Mouse (Mus musculus) kidney, postnatal 14 days (tissue): ENCODE measurements around the gene Rgs19.
A peak's percentile ranks its signal among the peaks of the same experiment; 100 is the strongest.

ENCODE experiments used
- DNase-seq: peaks from one replicate; pipeline ENCODE4 v3.0.0; 2022; ENCODE audit warnings: mixed read lengths

The Rgs19 gene

DNA sequence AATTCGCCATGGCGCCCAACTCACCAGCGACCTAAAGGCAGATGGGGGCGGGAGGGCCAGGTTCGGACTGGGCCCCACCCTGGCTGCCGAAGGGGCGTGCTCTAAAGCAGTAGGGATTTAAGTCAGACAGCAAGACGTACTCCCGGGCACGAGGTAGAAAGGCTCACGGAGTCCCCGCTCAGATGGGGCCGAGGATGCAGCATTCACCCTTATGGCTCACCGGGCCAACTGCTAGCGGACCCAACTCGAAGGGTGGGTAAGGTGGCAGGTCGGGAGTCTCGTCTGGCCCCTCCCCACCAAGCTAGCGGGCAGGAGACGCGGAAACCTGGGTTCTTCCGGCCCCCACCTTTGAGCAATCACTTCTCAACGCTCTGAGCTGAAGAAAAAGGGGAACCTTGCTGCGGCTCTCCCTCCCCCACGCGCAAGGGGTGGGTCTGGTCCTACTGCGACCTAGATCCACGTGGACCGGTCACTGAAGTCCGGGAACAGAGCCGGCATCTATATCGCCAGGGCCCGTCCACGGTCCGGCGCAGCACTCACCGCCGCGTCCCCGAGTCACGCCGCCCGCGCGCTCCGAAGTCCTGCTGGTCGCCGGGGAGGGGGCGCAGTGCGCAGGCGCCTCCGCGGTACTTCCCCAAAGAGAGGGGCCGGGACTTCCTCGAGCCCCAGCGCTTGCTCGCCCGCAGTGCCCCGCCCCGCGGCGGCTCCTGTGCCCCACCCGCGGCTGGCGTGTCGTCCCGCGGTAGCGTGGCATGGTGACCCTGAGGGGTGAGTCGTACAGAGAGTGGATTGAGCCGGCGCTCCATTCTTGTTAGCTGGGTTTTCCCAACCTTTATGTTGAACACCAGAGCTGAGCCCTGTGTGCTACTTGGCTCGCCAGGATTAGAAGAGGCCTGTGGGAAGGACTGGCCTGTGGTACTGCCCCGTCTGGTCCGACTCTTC is at the start of gene Rgs19:
Gene Rgs19 (minus strand): TSS at position 639 of the 942 bp plus-strand sequence.
- peak; percentile 88 for DNase-seq

DNA sequence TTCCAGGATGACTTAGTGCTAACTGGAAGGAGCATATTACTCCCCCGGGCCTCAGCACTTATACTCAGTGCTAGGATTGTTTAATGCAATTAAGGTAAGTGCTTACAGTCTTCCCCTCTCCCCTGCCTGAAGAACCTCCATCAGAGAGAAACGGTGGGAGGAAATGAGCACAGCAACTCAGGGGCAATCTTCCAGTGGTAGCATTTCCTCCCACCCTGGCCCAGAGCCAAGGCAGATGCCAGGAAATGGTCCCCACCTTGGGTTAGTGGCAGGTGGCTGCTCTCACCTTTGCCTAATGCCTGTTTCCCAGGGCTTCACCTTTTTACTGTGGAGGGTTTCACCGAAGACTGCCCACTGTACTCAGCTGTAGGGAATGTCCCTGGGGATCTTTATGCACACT is 36.3 kb upstream of the Rgs19 start:
- no peak for DNase-seq

DNA sequence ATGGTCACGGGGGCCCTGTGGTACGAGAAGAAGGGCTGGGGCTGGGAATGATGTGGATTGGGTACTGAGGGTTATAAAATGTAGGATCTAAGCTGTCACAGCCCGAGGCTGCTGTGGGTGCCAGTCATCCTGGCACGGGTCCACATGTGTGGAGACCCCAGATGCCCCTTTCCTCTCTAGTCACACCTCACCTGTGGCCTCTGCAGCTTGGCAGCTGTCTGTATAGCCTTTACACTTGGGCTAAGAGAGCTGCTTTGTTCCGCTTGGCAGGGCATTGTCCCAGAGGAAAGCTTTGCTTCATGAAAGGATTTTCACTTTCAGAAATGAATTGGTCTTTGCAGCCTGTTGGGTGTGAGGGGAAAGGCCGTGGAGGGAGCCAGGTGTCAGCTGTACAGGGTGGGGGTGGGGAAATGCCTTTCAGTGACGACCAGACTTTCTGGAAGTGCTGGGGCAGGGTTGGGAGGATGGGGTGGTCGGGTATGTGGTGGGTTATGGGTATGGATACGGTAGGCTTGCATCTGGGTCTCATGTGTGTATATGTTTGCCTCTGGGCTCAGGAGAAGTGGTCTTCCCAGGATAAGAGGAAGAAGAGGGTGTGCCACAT is 34.0 kb upstream of the Rgs19 start:
- DNase-seq: no peak

DNA sequence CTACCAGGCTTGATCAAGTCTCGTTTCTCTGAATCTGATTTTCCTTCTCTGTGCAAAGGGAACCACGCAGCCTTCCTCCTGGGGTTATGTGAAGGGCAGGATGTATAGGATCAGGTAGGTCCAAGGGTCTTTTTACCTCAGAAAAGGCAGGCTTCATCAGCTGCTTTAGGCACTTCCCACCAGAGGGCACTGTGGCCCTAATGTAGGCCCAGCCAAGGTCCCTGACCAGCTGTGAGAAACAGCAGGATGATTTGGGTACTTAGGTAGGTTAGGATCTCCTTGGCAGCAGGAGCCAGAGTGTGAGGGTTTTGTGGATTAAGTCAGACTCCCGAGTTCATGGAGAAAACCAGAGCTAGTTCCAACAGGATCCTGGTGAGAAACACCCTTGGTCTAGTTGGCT is 28.4 kb upstream of the Rgs19 start:
- DNase-seq: peak; percentile 8

DNA sequence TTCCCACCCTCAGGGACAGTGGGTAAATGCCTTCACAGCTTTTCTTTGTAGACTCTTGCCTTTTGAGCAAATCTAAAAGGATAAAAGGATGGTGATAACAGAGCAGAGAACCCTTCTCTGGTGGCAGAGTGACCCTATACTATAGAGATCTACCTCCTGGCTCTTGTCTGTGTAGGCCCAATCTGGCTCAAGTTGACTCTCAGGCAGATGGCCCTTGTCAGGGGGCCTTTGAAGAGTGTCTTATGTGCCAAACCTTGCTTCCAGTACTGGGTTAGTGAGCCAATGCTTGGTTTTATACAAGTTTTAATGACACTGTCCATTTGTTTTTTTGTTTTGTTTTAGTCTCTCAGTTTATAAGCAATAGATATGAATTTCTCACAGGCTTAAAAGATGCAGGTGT is 27.4 kb upstream of the Rgs19 start:
- DNase-seq: no peak

DNA sequence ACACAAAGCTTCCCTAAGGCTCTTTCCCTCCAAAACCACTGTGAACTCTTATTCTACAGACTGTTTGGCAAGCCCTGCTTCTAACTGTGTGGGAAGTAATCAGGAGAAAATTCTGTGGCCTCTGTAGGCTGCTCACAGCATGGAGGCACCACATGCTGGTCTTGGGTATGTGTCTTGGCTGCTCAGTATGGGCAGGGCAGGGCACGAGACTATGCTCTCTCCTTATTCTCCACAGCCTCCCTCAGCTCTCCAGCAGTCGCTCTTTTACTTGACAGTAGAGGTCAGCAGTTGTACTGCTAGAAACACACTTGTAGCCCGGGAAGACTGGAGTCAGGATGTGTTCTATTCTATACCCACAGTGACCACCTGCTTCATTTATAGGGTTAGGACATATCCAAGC is 26.3 kb upstream of the Rgs19 start:
- no peak for DNase-seq

DNA sequence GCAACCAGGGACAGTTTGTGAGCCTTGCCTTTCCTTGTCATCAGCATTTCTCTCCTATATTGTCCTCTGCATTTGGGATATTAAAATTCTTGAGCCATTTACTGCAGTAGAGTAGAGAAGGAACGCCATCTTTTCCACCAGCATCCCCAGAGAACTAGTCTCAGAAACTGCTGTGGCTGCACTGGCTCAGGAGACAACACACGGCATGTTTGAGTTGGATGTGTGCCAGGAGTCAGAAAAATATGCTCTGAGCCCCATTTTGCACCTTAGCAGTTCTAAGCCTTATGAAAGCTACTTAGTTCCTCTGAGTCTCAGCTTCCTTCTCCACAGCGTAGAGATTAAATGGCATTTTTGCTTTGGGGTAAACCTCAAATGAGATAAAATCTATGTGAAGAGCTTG is 23.2 kb upstream of the Rgs19 start:
- no peak for DNase-seq

DNA sequence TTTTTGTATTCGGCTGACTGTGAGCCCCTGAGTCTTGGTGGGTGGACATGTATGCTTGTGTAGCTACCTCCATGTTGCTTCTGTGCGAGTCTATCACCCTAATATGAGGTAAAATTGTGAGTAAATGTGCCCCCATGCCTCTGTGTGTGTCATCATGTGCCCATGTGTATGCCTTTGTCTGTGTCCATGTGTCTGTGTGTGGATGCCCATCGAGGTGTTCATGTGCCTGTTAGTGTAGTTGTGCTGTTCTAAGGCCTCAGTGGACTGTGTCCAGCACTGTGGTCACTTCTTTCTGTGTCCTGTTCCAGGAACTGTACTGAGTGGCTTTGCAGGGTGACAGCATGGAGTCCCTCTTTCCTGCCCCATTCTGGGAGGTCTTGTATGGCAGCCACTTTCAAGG is 21.6 kb upstream of the Rgs19 start:
- no peak for DNase-seq

DNA sequence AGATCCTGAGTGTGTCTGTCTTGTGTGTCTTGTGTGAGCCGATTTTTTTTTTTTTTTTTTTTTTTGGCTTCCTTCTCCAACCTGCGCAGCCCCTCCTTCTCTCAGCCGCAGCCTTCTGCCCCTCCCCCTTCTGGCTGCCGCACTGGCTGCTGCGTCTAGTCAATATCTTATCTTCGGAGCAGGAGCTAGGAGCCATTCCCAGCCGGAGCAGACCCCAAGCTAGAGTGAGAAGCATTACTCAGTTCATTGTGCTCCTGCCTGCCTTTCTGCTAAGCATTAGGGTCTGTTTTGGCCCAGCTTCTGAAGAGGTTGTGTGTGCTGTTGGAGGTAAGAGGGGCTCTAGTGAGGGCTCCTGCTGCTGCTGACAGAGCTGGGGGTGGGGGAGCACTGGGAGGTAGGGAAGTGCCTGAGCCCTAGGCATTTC is 21.1 kb upstream of the Rgs19 start, which contains the start of gene Oprl1:
Gene Oprl1 (plus strand): TSS at position 114 of the 424 bp plus-strand sequence.
- no peak for DNase-seq

DNA sequence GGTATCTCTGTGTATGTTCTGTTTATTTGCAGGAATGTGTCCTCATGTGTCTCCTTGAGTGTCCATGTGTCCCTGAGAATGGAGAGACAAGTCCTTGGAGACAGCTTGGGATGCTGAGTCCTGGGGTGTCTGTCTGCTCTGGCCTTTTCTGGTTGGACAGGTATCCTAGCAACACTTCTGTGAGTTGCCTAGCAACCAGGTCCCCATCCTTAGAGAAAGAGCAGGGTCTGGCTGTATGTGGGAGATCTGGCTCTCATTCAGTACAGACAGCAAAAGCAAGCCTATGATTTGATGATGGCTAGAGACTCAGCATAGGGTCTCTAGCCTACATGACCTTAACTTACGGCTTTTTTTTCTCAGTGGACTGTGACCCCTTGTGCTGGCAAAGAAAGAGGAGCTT is 20.0 kb upstream of the Rgs19 start:
- no peak for DNase-seq

DNA sequence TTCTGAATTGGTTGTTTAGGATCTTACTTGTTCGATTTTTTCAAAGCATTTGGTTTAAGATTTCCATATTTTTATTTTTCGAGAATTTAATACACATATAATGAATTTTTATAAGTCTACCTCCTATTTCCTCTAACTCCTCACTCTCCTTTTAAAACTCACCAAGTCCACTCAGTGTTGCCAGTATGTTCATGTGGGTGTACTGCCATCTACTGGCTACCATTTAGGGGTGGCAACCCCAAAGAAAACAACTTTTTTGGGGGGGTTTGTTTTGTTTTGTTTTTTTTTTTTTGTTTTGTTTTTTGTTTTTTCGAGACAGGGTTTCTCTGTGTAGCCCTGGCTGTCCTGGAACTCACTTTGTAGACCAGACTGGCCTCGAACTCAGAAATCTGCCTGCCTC is 12.9 kb upstream of the Rgs19 start:
- DNase-seq: peak; percentile 17

DNA sequence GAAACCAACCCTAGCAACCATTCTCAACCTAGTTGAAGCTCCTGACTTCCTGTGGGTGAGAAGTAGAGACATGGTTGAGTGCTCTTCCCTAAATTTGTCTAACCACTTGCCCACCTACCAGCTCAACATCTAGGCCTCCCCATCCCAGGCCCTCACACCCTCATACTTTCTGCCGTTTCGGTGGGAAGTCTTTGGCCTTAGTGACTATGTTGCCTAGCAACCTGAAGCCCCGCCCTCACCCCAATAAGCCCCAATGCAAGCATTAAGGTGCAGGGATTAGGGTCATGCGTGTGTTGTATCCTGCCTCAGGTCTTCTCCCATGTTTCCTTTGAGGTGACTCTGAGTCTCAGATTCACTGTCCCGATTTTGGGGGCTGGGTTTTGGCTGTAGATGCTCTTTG is 4.5 kb upstream of the Rgs19 start, which contains the start of gene Lkaaear1:
Gene Lkaaear1 (minus strand): TSS at position 202 of the 400 bp plus-strand sequence.
- DNase-seq: no peak

DNA sequence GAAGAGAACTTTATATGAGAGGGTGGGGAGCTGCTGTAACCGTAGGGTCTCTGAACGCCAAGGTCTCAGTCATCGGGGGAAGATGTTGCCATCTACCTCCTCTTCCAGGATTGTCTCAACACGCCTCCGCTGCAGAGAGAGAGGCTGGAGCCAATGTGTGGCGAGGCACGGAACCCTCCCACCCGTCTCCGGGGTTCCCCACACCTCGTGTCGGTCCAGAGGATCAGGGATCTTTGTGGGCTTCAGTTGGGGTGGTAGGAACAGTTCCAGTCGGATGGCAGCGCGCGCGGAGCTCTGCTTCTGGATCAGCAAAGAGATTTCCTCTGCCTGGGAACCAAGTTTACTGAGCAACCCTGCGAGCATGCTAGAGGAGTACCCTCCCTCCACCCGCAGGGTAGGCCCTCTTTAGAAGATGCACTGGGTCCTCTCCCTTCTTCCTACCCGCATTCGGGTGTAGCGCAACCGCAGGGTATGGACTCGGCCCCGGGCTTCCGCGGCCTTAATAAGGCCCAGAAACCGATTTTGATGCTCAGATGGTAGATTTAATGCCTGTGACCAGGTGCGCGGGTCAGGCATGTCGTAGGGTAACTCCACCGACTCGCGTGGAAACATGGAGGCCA is 3.1 kb upstream of the Rgs19 start:
- no peak for DNase-seq

DNA sequence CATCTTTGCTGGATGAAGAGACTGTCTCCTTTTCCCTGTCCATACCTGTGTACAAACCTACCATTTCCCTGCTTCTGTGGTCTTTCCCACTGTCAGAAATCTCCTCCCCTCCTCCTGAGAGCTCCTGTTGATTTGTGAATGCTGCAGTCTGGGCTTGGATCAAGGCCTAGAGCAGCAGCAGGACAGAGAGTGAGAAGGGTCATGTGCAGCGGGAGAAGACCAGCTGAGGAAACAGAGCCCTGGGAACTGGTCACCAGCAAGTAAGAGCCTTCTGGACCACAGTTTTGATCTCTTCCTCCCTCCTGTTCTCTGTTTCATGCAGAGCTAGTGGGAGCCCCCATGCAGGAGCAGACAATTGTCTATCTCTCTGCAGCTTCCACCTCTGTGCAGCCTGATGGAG is 2.0 kb upstream of the Rgs19 start:
- no peak for DNase-seq

DNA sequence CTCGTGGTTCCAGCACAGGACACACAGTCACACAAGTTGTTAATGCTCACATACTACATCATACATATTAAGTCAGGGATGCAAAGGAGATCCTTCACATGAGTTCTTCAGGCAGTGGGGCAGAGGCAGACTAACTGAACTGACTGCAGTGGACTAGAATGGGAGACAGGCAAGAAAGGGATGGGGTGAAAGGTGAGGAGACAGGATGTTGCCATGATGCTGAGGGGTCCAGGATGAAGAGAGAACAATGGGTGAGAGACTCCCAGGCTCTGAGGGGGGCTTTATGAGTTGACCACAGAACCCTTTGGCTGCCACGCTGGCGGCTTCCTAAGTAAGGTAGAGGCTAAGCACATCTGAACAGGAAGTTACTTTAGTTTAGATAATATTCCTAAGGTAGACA is 804 bp upstream of the Rgs19 start:
- DNase-seq: no peak

DNA sequence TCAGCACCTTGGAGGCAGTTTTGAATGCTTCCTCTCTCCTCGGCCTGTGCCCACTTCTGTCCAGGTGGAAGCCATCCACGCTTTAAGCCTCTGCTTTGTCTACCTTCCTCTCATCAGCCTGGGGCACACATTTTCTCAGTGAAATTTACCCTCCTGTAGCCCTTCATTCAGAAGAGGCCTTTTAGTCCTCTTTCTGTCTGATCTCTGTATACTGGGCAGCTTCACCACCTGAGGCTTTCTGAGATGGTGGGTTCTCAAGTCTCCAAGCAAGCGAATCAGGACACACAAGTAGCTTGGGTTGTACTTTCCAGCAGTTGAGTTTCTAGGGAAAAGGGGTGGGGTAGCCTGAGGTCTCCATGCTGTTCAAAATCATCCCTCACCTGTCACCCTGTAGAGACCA is 1.5 kb downstream of the Rgs19 start:
- no peak for DNase-seq

DNA sequence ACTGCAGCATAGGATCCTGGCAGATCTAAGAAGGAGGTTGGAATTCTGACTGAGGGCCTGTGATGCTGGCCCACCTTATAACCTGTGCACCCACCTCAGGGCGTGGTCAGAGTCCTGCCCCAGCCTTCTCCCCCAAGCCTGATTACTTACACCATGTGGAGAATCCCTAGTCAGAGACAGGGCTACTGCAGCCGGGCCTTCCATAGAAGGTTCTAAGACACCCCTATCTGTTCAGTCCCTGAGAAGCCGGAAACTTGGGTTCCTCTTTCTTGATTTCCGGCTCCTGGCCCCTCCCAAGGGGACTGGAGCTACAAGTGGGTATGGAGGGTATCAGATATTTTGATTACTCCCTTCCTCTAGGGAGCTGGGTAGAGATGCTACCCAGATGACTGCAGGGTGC is 2.2 kb downstream of the Rgs19 start:
- no peak for DNase-seq

DNA sequence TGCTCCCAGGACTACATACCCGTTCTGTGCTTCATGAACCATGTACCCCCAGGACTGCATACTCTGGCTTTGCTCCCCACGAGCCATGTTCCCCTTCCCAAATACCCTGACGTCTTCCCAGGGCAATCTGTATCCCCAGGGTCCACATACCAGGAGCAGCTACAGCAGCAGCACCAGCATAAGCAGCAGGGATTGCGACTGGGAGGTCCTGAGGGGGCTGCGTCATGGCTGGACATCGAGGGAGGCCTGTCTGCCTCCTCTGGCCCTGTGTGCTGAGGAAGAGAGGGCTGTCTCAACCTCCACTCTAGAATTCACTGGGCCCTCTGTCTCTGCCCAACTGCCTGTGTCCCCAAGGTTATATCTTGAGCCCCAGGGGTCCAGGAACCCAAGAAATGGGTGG is 2.7 kb downstream of the Rgs19 start:
- DNase-seq: no peak

DNA sequence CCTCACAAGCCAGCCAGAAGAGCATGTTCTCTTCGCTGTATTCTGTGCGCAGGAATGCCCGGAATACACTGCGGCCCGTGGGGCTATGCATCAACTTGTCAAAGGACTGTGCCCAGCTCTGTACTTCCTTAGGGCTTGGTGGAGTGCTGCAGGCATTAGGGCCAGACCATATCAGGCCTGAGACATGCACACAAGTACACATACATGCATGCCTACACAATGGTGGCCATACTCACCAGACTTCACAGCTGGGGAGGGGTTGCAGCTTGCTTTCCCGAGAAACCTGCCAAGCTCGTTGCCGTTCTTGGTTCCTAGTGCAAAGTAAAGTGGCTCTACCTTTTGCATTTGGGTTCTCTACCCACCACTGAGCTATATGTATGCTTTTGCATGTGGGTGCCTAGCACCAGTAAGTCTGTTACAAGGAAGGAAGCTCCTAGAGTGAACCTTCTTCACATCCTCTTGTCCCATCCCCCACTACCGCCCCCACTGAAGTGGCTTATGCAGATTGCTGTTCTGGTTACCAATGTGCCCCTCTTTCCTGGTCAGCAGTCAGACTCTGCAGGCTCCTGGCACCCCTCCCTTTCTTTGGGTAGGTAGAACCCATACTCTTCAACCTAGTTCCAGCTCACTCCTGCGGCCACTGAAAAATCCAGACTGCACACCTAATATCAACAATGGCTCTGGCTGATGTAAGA is 4.2 kb downstream of the Rgs19 start:
- no peak for DNase-seq

DNA sequence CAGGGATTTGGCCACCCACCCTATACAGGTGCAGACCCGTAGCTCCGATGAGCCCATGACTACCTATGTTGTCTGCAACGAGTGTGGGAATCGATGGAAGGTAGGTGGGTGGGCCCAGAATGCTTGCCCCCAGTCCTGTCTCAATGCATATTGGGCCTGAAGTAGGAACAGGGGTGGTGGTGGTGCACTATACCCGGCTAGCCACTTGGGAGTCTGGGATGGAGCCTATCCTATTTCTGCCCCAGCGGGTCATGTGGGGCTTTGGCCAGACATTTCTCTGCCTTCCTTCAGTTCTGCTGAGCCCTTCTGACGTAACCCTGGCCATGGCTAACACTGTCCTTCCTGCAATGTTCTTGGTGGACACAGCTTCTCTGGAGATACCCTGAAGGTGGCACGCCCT is 6.2 kb downstream of the Rgs19 start:
- DNase-seq: no peak

DNA sequence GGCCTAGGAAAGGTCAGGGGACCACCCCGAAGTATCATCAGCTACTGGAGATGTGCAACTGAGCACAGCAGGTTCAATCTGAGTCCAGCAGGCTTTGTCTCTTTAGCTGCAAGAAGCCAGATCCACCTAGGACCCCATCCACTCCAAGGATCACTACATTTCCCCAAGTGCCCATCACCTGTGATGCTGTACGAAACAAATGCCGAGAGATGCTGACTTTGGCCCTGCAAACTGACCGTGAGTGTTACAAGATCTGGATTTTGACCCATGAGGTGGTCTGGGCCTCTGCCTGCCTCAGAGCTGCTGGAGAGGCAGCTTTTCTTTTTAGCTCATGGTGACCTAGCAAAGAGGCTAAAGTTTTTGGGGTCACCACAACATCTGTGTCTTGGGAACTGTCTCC is 8.1 kb downstream of the Rgs19 start:
- no peak for DNase-seq

DNA sequence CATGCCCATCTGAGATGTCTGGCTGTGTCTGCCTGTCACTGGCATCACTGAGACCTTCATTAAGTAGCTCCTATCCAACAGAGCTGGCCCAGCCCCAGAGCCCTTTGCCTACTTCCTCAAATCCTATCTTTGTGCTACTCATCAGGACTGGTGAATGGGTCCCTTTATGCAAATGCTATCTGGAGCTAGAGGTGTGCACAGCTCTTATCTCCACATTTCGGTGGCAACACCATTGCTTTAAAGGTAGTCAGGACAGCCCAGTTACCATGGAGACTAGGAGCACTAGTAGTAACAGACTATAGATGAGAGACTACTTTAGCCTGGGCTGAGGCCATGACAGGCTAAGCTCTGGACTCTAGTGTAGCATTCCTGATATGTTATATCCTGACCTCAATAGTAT is 9.1 kb downstream of the Rgs19 start:
- no peak for DNase-seq

DNA sequence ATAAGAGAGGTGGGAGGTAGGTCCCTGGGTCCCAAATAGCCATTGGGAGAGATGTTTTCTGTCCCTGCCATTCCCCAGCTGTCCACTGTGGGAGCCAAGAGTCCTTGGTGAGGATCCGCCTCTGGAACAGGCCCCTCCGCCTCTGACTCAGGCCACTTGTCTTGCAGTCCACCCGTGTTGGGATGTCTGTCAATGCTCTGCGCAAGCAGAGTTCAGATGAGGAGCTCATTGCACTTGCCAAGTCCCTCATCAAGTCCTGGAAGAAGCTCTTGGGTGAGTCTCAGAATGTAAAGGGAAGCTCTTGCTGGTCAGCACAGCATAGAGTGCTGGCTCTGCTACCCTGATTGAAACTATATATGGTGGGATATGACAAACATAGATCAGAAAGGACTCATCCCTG is 10.4 kb downstream of the Rgs19 start:
- DNase-seq: no peak
